Mouse (Mus musculus): ENCODE results near the gene Ocel1. TPM values are rescaled to one million over a fixed set of nuclear protein-coding genes. Genes with fewer than 3 reads are reported as not detected.
"Not testable (repeated sequence)": the region's sequence is repeated elsewhere in the genome, so short reads cannot be mapped to it uniquely, and the experiment has no call there.

Gene Ocel1
- total RNA-seq (2021): 10 to 100 TPM; 20.2 TPM
- long read RNA-seq, experiment 1, transcript Ocel1-202 (3 exons, 2,179 nt): major isoform, 11 of 17 reads
- long read RNA-seq, experiment 1, partial matches to known transcripts: 2 of 17 reads
- long read RNA-seq, experiment 1, other reads (novel, unspliced or antisense): 2 of 17 reads
- long read RNA-seq, experiment 2, transcript Ocel1-202 (3 exons, 2,179 nt): major isoform, 8 of 12 reads
- long read RNA-seq, experiment 2, partial matches to known transcripts: 3 of 12 reads
- long read RNA-seq, experiment 2, other reads (novel, unspliced or antisense): 1 of 12 reads

- peak; percentile 98 for DNase-seq (ENCODE audit: low spot score in 2 of 2)
- intact Hi-C loops (cut with DNase I): loop anchor here (10.0 kb wide), 1 partner anchor 477 kb away; the partner anchor contains the start of genes Rpl18a and Slc5a5
These were observed at the start of gene Ocel1 for GRCm38 (mm10) chr8:71371236-71371848. Gene Ocel1, plus strand, starts transcription at chr8:71371298.

- intact Hi-C loops (cut with DNase I): no loop called here
- no peak for DNase-seq (ENCODE audit: low spot score in 2 of 2)
These were observed 48.2 kb upstream of the Ocel1 start for GRCm38 (mm10) chr8:71322939-71323338.

GRCm38 (mm10) chr8:71324848-71325247, 46.2 kb upstream of the Ocel1 start:
- intact Hi-C loops (cut with DNase I): no loop called here
- peak; percentile 12 to 31 for DNase-seq (ENCODE audit: low spot score in 2 of 2)

GRCm38 (mm10) chr8:71337834-71338233, 33.3 kb upstream of the Ocel1 start:
- intact Hi-C loops (cut with DNase I): not testable (repeated sequence)

GRCm38 (mm10) chr8:71340625-71341024, 30.5 kb upstream of the Ocel1 start:
- intact Hi-C loops (cut with DNase I): no loop called here
- no peak for DNase-seq (ENCODE audit: low spot score in 2 of 2)

More at GRCm38 (mm10) chr8:71337834-71338233, 33.3 kb upstream of the Ocel1 start:
- not testable (repeated sequence) for DNase-seq (ENCODE audit: low spot score in 2 of 2)

GRCm38 (mm10) chr8:71346581-71346980, 24.5 kb upstream of the Ocel1 start:
- no peak for DNase-seq (ENCODE audit: low spot score in 2 of 2)
- intact Hi-C loops (cut with DNase I): no loop called here

- intact Hi-C loops (cut with DNase I): no loop called here
- no peak for DNase-seq (ENCODE audit: low spot score in 2 of 2)
These were observed 20.0 kb upstream of the Ocel1 start for GRCm38 (mm10) chr8:71351117-71351516.

GRCm38 (mm10) chr8:71351520-71351919, 19.6 kb upstream of the Ocel1 start:
- intact Hi-C loops (cut with DNase I): no loop called here
- DNase-seq (ENCODE audit: low spot score in 2 of 2): no peak

GRCm38 (mm10) chr8:71358026-71358425, 13.1 kb upstream of the Ocel1 start:
- intact Hi-C loops (cut with DNase I): no loop called here
- DNase-seq (ENCODE audit: low spot score in 2 of 2): no peak

- intact Hi-C loops (cut with DNase I): no loop called here
- peak; percentile 86 to 88 for DNase-seq (ENCODE audit: low spot score in 2 of 2)
These were observed 4.1 kb upstream of the Ocel1 start, which contains the start of gene Use1 for GRCm38 (mm10) chr8:71366771-71367528. Gene Use1, plus strand, starts transcription at chr8:71366848.

GRCm38 (mm10) chr8:71367529-71368176, 3.4 kb upstream of the Ocel1 start:
- intact Hi-C loops (cut with DNase I): no loop called here
- no peak for DNase-seq (ENCODE audit: low spot score in 2 of 2)

- DNase-seq (ENCODE audit: low spot score in 2 of 2): no peak
- intact Hi-C loops (cut with DNase I): no loop called here
These were observed 2.7 kb upstream of the Ocel1 start for GRCm38 (mm10) chr8:71368366-71368765.

GRCm38 (mm10) chr8:71369040-71369718, 1.9 kb upstream of the Ocel1 start:
- DNase-seq (ENCODE audit: low spot score in 2 of 2): no peak
- intact Hi-C loops (cut with DNase I): no loop called here

GRCm38 (mm10) chr8:71370711-71371235, 325 bp upstream of the Ocel1 start:
- no peak for DNase-seq (ENCODE audit: low spot score in 2 of 2)
- intact Hi-C loops (cut with DNase I): loop anchor here (10.0 kb wide), 1 partner anchor 476 kb away; the partner anchor contains the start of genes Rpl18a and Slc5a5

GRCm38 (mm10) chr8:71372427-71372826, 1.3 kb downstream of the Ocel1 start:
- intact Hi-C loops (cut with DNase I): loop anchor here (10.0 kb wide), 1 partner anchor 478 kb away; the partner anchor contains the start of genes Rpl18a and Slc5a5
- DNase-seq (ENCODE audit: low spot score in 2 of 2): no peak

- DNase-seq (ENCODE audit: low spot score in 2 of 2): no peak
- intact Hi-C loops (cut with DNase I): loop anchor here (10.0 kb wide), 1 partner anchor 478 kb away; the partner anchor contains the start of genes Rpl18a and Slc5a5
These were observed 1.9 kb downstream of the Ocel1 start for GRCm38 (mm10) chr8:71373000-71373399.

- intact Hi-C loops (cut with DNase I): loop anchor here (10.0 kb wide), 1 partner anchor 480 kb away; the partner anchor contains the start of genes Rpl18a and Slc5a5
These were observed 3.6 kb downstream of the Ocel1 start for GRCm38 (mm10) chr8:71374616-71375206.

More at GRCm38 (mm10) chr8:71374616-71375206, 3.6 kb downstream of the Ocel1 start:
- DNase-seq (ENCODE audit: low spot score in 2 of 2): no peak

Measured in left cerebral cortex, postnatal 14 days (tissue).